Mouse (Mus musculus): ENCODE results near the gene D2hgdh. TPM values are rescaled to one million over a fixed set of nuclear protein-coding genes. Genes with fewer than 3 reads are reported as not detected.

D2hgdh gene
- polyA plus RNA-seq (2014; fragmentation: Illumina TruSeq; extraction: RNeasy Lipid Tissue Mini Kit (QIAGEN cat#74804)), result 21.1 TPM

DNA sequence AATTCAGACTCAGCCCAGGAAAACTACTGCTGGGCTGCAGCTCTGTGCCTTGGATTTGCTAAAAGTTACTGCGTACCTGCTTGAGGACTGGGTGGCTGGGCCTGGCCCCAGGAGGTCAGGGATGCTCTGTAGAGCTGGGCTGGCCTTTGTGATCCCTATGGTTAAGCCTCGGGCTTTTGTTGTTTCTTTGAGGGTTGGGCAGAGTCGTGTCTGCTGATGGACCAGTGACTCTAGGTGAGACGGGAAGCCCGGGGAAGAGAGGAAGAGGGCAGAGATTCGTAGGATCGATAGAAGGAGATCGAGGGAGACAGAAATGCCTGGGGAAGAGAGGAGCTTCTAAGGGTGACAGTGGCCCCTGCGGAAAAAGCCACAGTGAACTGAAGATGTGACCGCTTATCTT is at the start of gene D2hgdh:
Gene D2hgdh (plus strand): TSS at position 301 of the 400 bp plus-strand sequence.

DNA sequence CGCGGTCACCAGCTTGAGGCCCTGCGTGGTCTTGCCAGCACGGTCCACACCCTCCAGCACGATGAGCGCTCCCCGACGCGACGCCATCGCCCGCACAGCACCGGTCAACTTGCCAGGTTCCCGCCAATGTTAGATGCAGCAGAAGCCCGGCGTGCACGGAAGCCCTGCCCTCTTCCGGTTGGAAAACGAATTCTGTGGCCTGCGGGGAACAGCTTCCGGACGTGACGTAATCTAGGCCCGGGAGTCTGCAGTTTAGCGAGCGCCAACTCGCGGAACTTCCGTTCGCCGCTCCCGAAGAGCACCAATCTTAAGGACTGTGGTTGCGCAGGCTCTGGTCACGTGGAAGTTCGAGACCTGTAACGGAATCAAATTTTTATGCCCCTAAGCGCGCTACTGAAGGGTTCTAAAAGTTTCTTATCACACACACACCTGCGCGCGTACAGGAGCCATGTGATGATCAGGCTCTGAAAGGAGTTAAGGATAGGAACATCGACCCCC is 22.9 kb upstream of the D2hgdh start, which contains the start of gene Dtymk:
Gene Dtymk (minus strand): TSS at position 194 of the 498 bp plus-strand sequence.

DNA sequence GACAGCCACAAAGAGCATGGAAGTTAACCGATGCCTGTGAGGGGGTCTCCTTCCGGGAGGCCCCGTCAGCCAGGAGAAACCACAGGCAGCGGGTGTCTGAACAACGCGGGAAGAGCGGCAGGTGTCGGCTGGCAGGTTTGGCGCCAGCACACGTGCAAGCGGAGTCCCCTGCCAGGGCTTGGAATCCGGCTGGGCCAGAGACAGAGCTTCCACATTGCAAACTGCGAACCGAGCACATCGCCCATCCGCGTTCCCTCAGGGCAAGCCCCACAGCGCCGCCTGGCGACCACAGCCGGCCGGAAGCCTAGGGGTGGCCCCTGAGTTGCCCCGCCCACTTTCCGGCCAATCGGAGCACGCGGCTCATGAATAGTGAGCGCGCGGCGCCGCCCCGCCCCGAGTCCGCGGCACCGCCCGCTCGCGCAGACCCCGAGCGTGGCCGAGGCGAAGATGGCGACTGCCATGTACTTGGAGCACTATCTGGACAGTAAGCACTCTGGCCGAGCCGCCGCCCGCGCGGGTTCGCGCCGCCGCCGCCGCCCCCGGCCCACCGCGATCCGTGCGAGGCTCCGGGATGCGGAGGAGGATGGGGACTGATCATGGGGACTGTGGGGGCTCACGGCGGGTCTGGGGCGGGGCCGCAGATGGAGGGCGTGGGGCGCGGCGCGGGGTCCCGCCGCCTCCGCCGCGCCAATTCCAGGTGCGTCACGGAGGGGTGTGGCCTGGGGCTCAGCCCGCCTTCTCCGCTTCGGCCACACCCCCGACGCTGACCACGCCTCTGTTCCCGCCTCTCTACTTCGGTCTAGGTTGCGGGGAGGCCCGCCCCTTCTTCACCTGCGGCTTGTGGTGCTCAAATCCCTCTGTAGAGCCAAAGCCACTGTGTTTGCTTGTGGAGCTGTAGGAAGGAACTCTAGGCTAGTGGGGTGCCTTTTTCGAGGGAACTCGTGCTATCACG is 20.9 kb upstream of the D2hgdh start, which contains the start of gene Ing5:
Gene Ing5 (plus strand): TSS at position 410 of the 952 bp plus-strand sequence.

DNA sequence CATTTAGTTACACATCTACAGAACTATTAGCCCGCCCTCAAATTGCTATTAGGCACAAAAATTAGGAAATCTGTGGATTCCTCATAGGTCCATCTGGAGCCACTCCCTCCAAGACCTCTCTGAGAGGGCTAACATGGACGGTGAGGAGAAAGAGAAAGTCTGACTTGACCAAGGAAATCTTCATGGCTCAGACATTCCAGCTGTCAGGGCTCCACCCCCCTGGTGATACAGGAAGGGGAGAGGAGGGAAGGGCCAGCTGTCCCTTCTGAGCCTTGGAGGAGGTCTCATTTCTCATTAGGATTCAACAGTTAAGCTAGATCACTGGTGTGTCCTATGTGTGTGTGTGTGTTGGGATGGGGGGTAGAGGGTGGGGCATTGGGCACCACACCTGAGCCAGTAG is 36.3 kb downstream of the D2hgdh start, which contains the start of gene Gal3st2:
Gene Gal3st2 (plus strand): TSS at position 259 of the 400 bp plus-strand sequence.

Other genes starting within 250 kb of the D2hgdh start
- 9.4 TPM for gene Stk25, start 166.2 kb upstream of the D2hgdh start, polyA plus RNA-seq (2014; fragmentation: Illumina TruSeq; extraction: RNeasy Lipid Tissue Mini Kit (QIAGEN cat#74804))
- 2.2 TPM for gene Bok, start 139.2 kb upstream of the D2hgdh start, polyA plus RNA-seq (2014; fragmentation: Illumina TruSeq; extraction: RNeasy Lipid Tissue Mini Kit (QIAGEN cat#74804))
- gene Atg4b, start 73.4 kb upstream of the D2hgdh start, polyA plus RNA-seq (2014; fragmentation: Illumina TruSeq; extraction: RNeasy Lipid Tissue Mini Kit (QIAGEN cat#74804)), result 68.9 TPM
- 8.8 TPM for gene Thap4, start 70.0 kb upstream of the D2hgdh start, polyA plus RNA-seq (2014; fragmentation: Illumina TruSeq; extraction: RNeasy Lipid Tissue Mini Kit (QIAGEN cat#74804))
- 51.1 TPM for gene Dtymk, start 23.0 kb upstream of the D2hgdh start, polyA plus RNA-seq (2014; fragmentation: Illumina TruSeq; extraction: RNeasy Lipid Tissue Mini Kit (QIAGEN cat#74804))
- gene Ing5, start 20.9 kb upstream of the D2hgdh start, polyA plus RNA-seq (2014; fragmentation: Illumina TruSeq; extraction: RNeasy Lipid Tissue Mini Kit (QIAGEN cat#74804)), result 20.5 TPM
- 0.34 TPM for gene Gal3st2, start 36.4 kb downstream of the D2hgdh start, polyA plus RNA-seq (2014; fragmentation: Illumina TruSeq; extraction: RNeasy Lipid Tissue Mini Kit (QIAGEN cat#74804))
- gene Gal3st2b, start 93.4 kb downstream of the D2hgdh start, polyA plus RNA-seq (2014; fragmentation: Illumina TruSeq; extraction: RNeasy Lipid Tissue Mini Kit (QIAGEN cat#74804)), result not detected
- gene Gal3st2c, start 165.6 kb downstream of the D2hgdh start, polyA plus RNA-seq (2014; fragmentation: Illumina TruSeq; extraction: RNeasy Lipid Tissue Mini Kit (QIAGEN cat#74804)), result 0.54 TPM
- gene Neu4, start 195.5 kb downstream of the D2hgdh start, polyA plus RNA-seq (2014; fragmentation: Illumina TruSeq; extraction: RNeasy Lipid Tissue Mini Kit (QIAGEN cat#74804)), result not detected
- gene Pdcd1, start 227.6 kb downstream of the D2hgdh start, polyA plus RNA-seq (2014; fragmentation: Illumina TruSeq; extraction: RNeasy Lipid Tissue Mini Kit (QIAGEN cat#74804)), result not detected

Measured in ovary, adult 10 weeks (tissue).